Mouse (Mus musculus): ENCODE measurements around the gene Cwc27.

DNA sequence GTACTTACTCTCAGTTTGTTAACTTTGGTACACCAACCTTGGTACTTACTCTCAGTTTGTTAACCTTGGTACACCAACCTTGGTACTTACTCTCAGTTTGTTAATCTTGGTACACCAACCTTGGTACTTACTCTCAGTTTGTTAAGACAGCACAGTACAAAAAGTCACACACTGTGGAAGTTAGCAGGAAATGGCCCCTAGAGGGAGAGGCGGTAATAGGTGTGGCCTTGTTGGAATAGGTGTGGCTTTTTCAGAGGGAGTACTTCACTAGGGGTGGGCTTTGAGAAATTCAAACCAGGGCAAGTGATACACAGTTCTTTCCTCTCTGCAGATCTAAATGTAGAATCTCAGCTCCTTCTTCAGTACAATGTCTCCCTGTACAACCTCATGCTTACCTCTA lies 172.8 kb downstream of the Cwc27 start:
- TF ChIP-seq CTCF (IDR thresholded peaks at IDR 0.05; ENCODE audit: low read depth, low read length) (no peak), POLR2A (IDR thresholded peaks at IDR 0.05; ENCODE audit: borderline replicate concordance, low read depth, low read length) (no peak)
